Mouse (Mus musculus): ENCODE measurements around the gene Fah.

- no peak for TF ChIP-seq CTCF (IDR thresholded peaks at IDR 0.05; ENCODE audit: control insufficient read depth, insufficient read depth, low read length)
- TF ChIP-seq POLR2A (IDR thresholded peaks at IDR 0.05; ENCODE audit: borderline replicate concordance, control insufficient read depth, low read depth, low read length) = no peak
Measured at GRCm38 (mm10) chr7:84590622-84591021, 15.9 kb downstream of the Fah start.
